Mouse (Mus musculus): Measurements from ENCODE around the gene Zmiz2. TPM values are rescaled to one million over a fixed set of nuclear protein-coding genes. Genes with fewer than 3 reads are reported as not detected.

The Zmiz2 gene
- total RNA-seq, 1 experiment from 2014 or later, result 16.3 TPM

Other genes with a start within 250 kb of the Zmiz2 start
- 0.85 to 2.3 TPM (median 1.9 TPM) in 3 replicates for gene A730071L15Rik, start 189.0 kb upstream of the Zmiz2 start, total RNA-seq (2017)
- 28.7 to 49.9 TPM (median 29.7 TPM) in 3 replicates for gene Nudcd3, start 188.7 kb upstream of the Zmiz2 start, total RNA-seq (2017)
- not detected in 3 replicates for gene Npc1l1, start 158.9 kb upstream of the Zmiz2 start, total RNA-seq (2017)
- 8.9 to 37.0 TPM (median 20.5 TPM) in 3 replicates for gene Ddx56, start 121.3 kb upstream of the Zmiz2 start, total RNA-seq (2017)
- gene Tmed4, start 114.2 kb upstream of the Zmiz2 start, total RNA-seq (2017), result 21.0 to 35.8 TPM (median 33.1 TPM) in 3 replicates
- gene Ogdh, start 97.4 kb upstream of the Zmiz2 start, total RNA-seq (2017), result 81.0 to 137 TPM (median 90.9 TPM) in 3 replicates
- 917 to 1,280 TPM (median 1,115 TPM) in 3 replicates for gene Ppia, start 26.4 kb downstream of the Zmiz2 start, total RNA-seq (2017)
- 31.2 to 51.6 TPM (median 37.9 TPM) in 3 replicates for gene H2afv, start 55.4 kb downstream of the Zmiz2 start, total RNA-seq (2017)
- gene Purb, start 86.8 kb downstream of the Zmiz2 start, total RNA-seq (2017), result 67.4 to 82.3 TPM (median 75.6 TPM) in 3 replicates
- 572 to 636 TPM (median 611 TPM) in 3 replicates for gene Myo1g, start 131.9 kb downstream of the Zmiz2 start, total RNA-seq (2017)
- gene Ccm2, start 157.8 kb downstream of the Zmiz2 start, total RNA-seq (2017), result 148 to 199 TPM (median 172 TPM) in 3 replicates
- 0.78 to 2.7 TPM (median 0.85 TPM) in 3 replicates for gene Nacad, start 217.0 kb downstream of the Zmiz2 start, total RNA-seq (2017)
- gene Tbrg4, start 237.0 kb downstream of the Zmiz2 start, total RNA-seq (2017), result 14.7 to 21.2 TPM (median 15.2 TPM) in 3 replicates
- not detected in 3 replicates for gene Wap, start 249.6 kb downstream of the Zmiz2 start, total RNA-seq (2017)

All from monocyte, adult 5-6 weeks (primary cell).